8 mouse cellular contexts compared by ENCODE assay signal in genomic region chr2:48816141-48817028, GRCm38 (mm10). TPM values are rescaled to one million over a fixed set of nuclear protein-coding genes. Genes with fewer than 3 reads are reported as not detected.
A peak's percentile ranks its signal among the peaks of the same experiment; 100 is the strongest.
DNase-seq lines count a peak whose midpoint lies in the region; ATAC-seq and TF ChIP-seq lines count a peak whose summit lies in the region.

No protein-coding gene starts in this region.

- peak overlapping the region; percentile 86 for H3K9ac ChIP-seq in MEL (ENCODE audit: control insufficient read depth, low read depth, low read length, poor library complexity, severe bottlenecking)
- peak overlapping the region; percentile 94 for H3K9ac ChIP-seq in heart, embryonic 15.5 days
- peak overlapping the region; percentile 23; the same call in 1 of the 2 replicates for H3K9ac ChIP-seq in liver, postnatal 0 days (replicated peaks)
- H3K9ac ChIP-seq in stomach, embryonic 15.5 days, result no peak overlapping the region

- TF ChIP-seq RAD21 in MEL (IDR thresholded peaks at IDR 0.05; ENCODE audit: low read depth, low read length), result no peak

- H3K4me3 ChIP-seq in MEL (ENCODE audit: control insufficient read depth in 1 of 2, insufficient read depth in 1 of 2, low read depth in 2 of 2, low read length in 2 of 2), result peak overlapping the region; percentile 52 to 96
- H3K4me3 ChIP-seq in heart, embryonic 15.5 days, result peak overlapping the region; percentile 90
- H3K4me3 ChIP-seq in liver, postnatal 0 days (ENCODE audit: low read depth, low read length), result peak overlapping the region; percentile 62
- H3K4me3 ChIP-seq in stomach, embryonic 15.5 days (replicated peaks), result peak overlapping the region; percentile 77

- peaks cover 20% of the 10 kb centered on the region for H3K79me2 ChIP-seq in MEL (ENCODE audit: control insufficient read depth, insufficient read depth, low read length, poor library complexity)

- no peak for TF ChIP-seq POLR2A in MEL (IDR thresholded peaks at IDR 0.05; ENCODE audit: control insufficient read depth in 1 of 2, insufficient read depth in 1 of 2, low read depth in 1 of 2, low read length in 2 of 2, poor library complexity in 1 of 2)

- no peak overlapping the region for H3K27ac ChIP-seq in MEL (ENCODE audit: control insufficient read depth, low read depth, low read length)
- H3K27ac ChIP-seq in heart, embryonic 15.5 days, result no peak overlapping the region
- 0 out of 2 replicates have a peak overlapping the region, but pooled peaks have one; percentile 7 for H3K27ac ChIP-seq in liver, postnatal 0 days (ENCODE audit: low read depth)
- no peak overlapping the region for H3K27ac ChIP-seq in stomach, embryonic 15.5 days

- H3K36me3 ChIP-seq in MEL (ENCODE audit: control insufficient read depth in 1 of 2, insufficient read depth in 2 of 2, low read length in 2 of 2), result peaks cover 0 to 16% of the 10 kb centered on the region in 2 experiments; a peak in 2 of 4 replicates
- no peaks in the 10 kb centered on the region for H3K36me3 ChIP-seq in heart, embryonic 15.5 days
- H3K36me3 ChIP-seq in liver, postnatal 0 days (replicated peaks; ENCODE audit: insufficient read depth, low read length), result no peaks in the 10 kb centered on the region
- no peaks in the 10 kb centered on the region for H3K36me3 ChIP-seq in stomach, embryonic 15.5 days

- no peak for ATAC-seq in heart, embryonic 15.5 days (replicated peaks; ENCODE audit: insufficient number of reproducible peaks, insufficient read depth, low FRiP score, low read depth)
- ATAC-seq in liver, postnatal 0 days, result no peak
- no peak for ATAC-seq in stomach, embryonic 15.5 days (ENCODE audit: insufficient read depth, low FRiP score, low read depth)

- no peaks in the 10 kb centered on the region for H3K27me3 ChIP-seq in MEL (ENCODE audit: control insufficient read depth in 1 of 2, insufficient read depth in 2 of 2, low read length in 2 of 2)
- no peaks in the 10 kb centered on the region for H3K27me3 ChIP-seq in heart, embryonic 15.5 days
- no peaks in the 10 kb centered on the region for H3K27me3 ChIP-seq in liver, postnatal 0 days (ENCODE audit: insufficient read depth, low read length)
- H3K27me3 ChIP-seq in stomach, embryonic 15.5 days (replicated peaks), result no peaks in the 10 kb centered on the region

- DNase-seq in A20 (ENCODE audit: low read depth, low spot score) (peak; percentile 74), MEL (ENCODE audit: low read depth, low spot score) (peak; percentile 77)
- no peak for DNase-seq in liver, postnatal 0 days
- no peak for DNase-seq in adrenal gland, adult 2 months
- DNase-seq in frontal cortex, postnatal 36 days (ENCODE audit: low spot score in 2 of 2), result no peak
- DNase-seq in right cerebral cortex, postnatal 14 days, result no peak

- 28% methylated on average over 9 of the region's 9 CpGs for WGBS in heart, embryonic 15.5 days
- WGBS in liver, postnatal 0 days (ENCODE audit: insufficient replicate concordance), result 11% methylated on average over 9 of the region's 9 CpGs
- 14% methylated on average over 9 of the region's 9 CpGs for WGBS in stomach, embryonic 15.5 days

- no peak for TF ChIP-seq CTCF in MEL (IDR thresholded peaks at IDR 0.05 in 2 of 3, conservative IDR thresholded peaks at IDR 0.05 in 1 of 3; ENCODE audit: control insufficient read depth in 1 of 3, insufficient read depth in 1 of 3, low read depth in 2 of 3, low read length in 3 of 3, poor library complexity in 1 of 3, severe bottlenecking in 1 of 3)
- TF ChIP-seq CTCF in liver, postnatal 0 days (IDR thresholded peaks at IDR 0.05; ENCODE audit: low read depth), result no peak

- TF ChIP-seq EP300 in MEL (IDR thresholded peaks at IDR 0.05; ENCODE audit: low read depth in 1 of 2, low read length in 2 of 2), result no peak
- TF ChIP-seq EP300 in liver, postnatal 0 days (IDR thresholded peaks at IDR 0.05; ENCODE audit: low read depth), result no peak

- peaks cover 2 to 5% of the 10 kb centered on the region in 2 experiments; a peak in 3 of 4 replicates for H3K4me1 ChIP-seq in MEL (ENCODE audit: control insufficient read depth in 1 of 2, insufficient read depth in 2 of 2, low read length in 2 of 2)
- peaks cover 10% of the 10 kb centered on the region for H3K4me1 ChIP-seq in heart, embryonic 15.5 days (replicated peaks)
- 0 out of 2 replicates have a peak, but pooled peaks cover 4% of the 10 kb centered on the region for H3K4me1 ChIP-seq in liver, postnatal 0 days (ENCODE audit: insufficient read depth)
- no peaks in the 10 kb centered on the region for H3K4me1 ChIP-seq in stomach, embryonic 15.5 days

- H3K4me2 ChIP-seq in heart, embryonic 15.5 days, result peak overlapping the region; percentile 73
- peak overlapping the region; percentile 88 for H3K4me2 ChIP-seq in liver, postnatal 0 days (ENCODE audit: low read depth, low read length)
- peak overlapping the region; percentile 58 for H3K4me2 ChIP-seq in stomach, embryonic 15.5 days

- H3K9me3 ChIP-seq in MEL (replicated peaks; ENCODE audit: insufficient read depth, low read length), result no peaks in the 10 kb centered on the region
- H3K9me3 ChIP-seq in heart, embryonic 15.5 days (replicated peaks), result no peaks in the 10 kb centered on the region
- no peaks in the 10 kb centered on the region for H3K9me3 ChIP-seq in liver, postnatal 0 days (ENCODE audit: low read length)
- no peaks in the 10 kb centered on the region for H3K9me3 ChIP-seq in stomach, embryonic 15.5 days

TF ChIP-seq in MEL, 35 proteins besides CTCF, POLR2A, EP300 and RAD21:
- TF ChIP-seq SIN3A (IDR thresholded peaks at IDR 0.05; ENCODE audit: low read length) (peak; percentile 34; the same call in 1 of the 2 replicates), USF2 (IDR thresholded peaks at IDR 0.05; ENCODE audit: borderline replicate concordance in 1 of 2, insufficient read depth in 1 of 2, low read depth in 1 of 2, low read length in 2 of 2) (no peak), HCFC1 (IDR thresholded peaks at IDR 0.05; ENCODE audit: low read depth, low read length) (0 out of 2 replicates have a peak, but pooled peaks have one; percentile 14), POLR2AphosphoS2 (IDR thresholded peaks at IDR 0.05; ENCODE audit: low read length) (no peak), JUND (IDR thresholded peaks at IDR 0.05; ENCODE audit: low read depth, low read length) (peak; percentile 88), RCOR1 (IDR thresholded peaks at IDR 0.05; ENCODE audit: low read depth, low read length) (no peak), ELF1 (IDR thresholded peaks at IDR 0.05; ENCODE audit: low read depth, low read length) (no peak), MXI1 (IDR thresholded peaks at IDR 0.05; ENCODE audit: low read depth, low read length) (peak; percentile 23; the same call in 1 of the 2 replicates), ZKSCAN1 (IDR thresholded peaks at IDR 0.05; ENCODE audit: low read depth, low read length) (no peak)

RNA-seq across cellular contexts. Expression of gene Acvr2a, which starts 2.5 kb away (rescaled TPM):
- total RNA-seq in MEL (2012; rRNA removed), result 1.7 and 2.2 TPM in 2 replicates
- polyA plus RNA-seq in MEL (2012; ENCODE audit: insufficient read depth in 1 of 2, insufficient read length in 2 of 2, low read depth in 1 of 2, low replicate concordance in 2 of 2, missing spikeins in 1 of 2), result 1 to 10 TPM in 1 of 2 experiments, not detected in 1; 3.5 TPM
- polyA plus RNA-seq in heart, embryonic 15.5 days (2015; fragmentation: Nextera tagmentation; extraction: Ambion mirVana), result 8.9 and 10.3 TPM in 2 replicates
- polyA plus RNA-seq in liver, postnatal 0 days (2015; fragmentation: Nextera tagmentation; extraction: Ambion mirVana), result 3.7 and 3.9 TPM in 2 replicates
- polyA plus RNA-seq in stomach, embryonic 15.5 days (2015; fragmentation: Nextera tagmentation; extraction: Ambion mirVana), result 13.5 and 15.6 TPM in 2 replicates
- 10 to 100 TPM; 15.3 to 18.5 TPM for total RNA-seq in adrenal gland, adult 2 months (2021)
- polyA plus RNA-seq in adrenal gland, adult 2 months (2012; rRNA removed), result 3.6 and 4.0 TPM in 2 replicates

Comparison
In these comparisons a context has a peak if more than half of its experiments do, and no peak if none do; other contexts are left out.
1. DNase-seq: peak in A20 (single experiment) and MEL (single experiment); none in liver, postnatal 0 days (single experiment), adrenal gland, adult 2 months (single experiment), frontal cortex, postnatal 36 days (0 of 2) and right cerebral cortex, postnatal 14 days (single experiment).
2. Peak in every context shown above with its lines, with median percentiles within 50 percentile points of each other: H3K4me3 ChIP-seq and H3K4me2 ChIP-seq.